Mouse (Mus musculus) retina, postnatal 1 day (tissue): ENCODE data around the gene Tmem87b.
A peak's percentile ranks its signal among the peaks of the same experiment; 100 is the strongest.

Source experiments
- DNase-seq: peaks from one replicate; pipeline ENCODE4 v3.0.0-alpha.2; 2012

The Tmem87b gene

DNA sequence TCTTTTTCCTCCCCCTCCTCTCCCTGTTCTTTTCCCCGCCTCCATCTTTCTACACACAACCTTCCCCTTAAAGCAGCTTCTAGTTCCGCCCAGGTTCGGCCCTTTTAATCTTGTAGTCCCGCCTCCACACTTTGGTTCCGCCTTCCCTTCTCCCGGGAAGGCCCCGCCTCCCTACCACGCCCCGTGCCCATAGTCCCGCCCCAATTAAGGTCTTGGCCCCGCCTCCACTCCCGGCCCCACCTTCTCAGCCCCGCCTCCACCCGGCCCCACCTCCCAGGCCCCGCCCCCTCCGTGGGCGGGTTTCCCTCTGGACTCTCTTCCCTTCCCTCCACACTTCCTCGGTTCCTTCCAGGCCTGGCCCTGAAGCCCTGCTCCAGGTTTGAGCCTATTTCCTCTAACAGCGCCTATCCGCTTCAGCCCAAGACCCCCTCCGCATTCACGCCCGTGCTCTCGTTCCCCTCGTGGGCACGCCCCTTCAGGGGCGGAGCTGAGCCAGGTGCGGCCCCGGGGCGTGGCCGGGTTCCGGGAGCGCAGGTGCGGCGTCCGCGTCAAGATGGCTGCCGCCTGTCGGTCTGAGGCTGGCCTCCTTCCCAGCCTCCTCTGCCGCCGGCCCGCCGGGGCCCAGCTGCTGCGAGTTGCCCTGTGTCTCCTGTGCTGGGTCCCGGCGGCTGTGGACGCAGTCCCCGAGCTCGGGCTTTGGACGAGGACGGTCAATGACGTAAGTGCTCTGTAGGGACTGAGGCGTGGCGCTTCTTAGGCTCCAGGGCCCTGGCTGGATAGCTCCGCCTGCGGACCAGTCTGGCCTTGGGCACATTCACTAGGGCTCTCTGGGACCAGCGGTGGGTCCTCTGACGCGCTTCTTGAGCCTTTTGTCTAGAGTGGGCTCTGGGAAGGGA is at the start of gene Tmem87b:
Gene Tmem87b (plus strand): TSS at position 333 of the 896 bp plus-strand sequence.
- DNase-seq, result peak; percentile 97

DNA sequence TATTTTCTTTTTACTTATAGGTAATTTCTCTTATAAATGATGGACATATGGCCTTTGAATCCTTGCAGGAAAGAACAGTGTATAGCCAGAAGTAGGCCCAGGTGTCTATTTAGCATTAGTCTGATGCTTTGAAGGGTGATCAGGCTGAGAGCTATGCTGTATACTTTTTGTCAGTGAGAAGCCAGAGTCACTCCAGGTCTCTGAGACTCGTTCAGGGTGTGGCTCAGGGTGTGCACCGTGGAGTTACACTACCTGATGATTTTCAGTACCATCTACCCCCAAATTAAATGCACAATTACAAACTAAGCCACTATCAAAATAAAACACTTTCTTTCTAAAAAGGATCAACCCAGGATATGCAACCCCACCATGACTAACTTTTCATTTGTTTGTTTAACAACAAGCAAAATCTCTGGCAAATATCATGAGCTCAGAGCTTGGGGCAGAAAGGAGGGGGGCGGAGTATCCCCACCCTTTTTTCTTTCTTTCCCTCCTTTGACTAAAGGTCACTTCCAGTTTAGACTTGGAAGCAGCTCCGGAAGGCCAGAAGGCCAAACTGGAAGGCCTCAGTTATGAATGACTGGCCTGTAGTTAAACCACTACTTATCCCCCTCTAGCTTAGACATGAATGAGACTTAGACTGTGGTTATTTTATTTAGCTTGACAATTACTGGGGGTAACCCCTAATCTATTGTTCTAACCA is 49.2 kb upstream of the Tmem87b start:
- no peak for DNase-seq

DNA sequence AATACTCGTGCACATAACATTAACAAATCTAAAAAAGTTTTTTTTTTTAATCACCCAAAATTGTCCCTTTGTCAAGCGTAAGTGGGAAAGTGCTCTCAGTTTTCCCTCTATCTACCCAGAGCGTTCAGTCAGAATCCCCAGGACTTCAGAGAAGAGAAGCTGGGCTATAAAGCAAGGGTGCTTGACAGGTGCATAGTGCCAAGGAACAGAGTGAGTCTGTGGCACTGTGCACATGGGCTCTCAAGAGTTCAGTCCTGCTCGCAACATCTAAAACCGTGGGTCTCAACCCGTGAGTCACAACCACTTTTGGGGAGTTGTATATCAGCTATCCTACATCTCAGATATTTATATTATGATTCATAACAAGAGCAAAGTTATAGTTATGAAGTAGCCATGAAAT is 47.4 kb upstream of the Tmem87b start:
- DNase-seq, result no peak

DNA sequence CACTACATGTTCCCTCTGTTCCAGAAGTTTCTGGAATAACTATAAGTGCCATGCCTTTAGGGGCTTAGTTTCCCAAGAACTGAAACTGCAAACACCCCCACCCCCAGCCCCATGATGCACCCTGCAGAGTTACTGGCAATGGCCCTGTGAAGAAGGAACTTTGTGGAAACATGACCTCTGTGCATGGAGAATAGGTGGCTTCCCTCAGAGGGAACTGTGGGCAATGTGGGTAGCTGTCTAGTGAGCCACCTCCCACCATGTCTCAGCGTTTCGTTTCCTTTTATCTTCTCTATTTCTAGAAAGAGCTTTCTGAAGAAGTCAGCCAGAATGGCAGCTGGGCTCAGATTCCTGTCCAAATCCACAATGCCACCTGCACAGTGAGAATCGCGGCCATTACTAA is 46.9 kb upstream of the Tmem87b start:
- DNase-seq, result no peak

GRCm38 (mm10) chr2:128771750-128772338 is 46.1 kb upstream of the Tmem87b start:
- DNase-seq, result peak; percentile 41

DNA sequence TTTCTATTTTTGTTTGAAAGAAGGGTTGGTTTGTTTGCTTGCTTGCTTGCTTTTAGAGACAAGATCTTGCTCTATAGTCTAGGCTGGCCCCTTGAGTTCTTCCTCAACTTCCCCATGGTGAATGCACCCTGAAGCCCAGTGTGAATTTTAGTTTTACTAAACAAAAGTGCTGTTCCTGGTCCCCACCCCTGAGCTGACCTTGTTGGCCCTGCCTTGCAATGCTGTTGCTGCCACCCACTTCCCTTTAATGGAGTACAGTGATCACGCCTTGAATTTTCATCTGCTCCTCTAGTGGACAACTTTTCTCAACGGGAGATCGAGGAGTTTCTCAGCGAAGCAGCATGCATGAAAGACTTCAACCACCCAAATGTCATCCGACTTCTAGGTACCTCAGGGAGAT is 35.7 kb upstream of the Tmem87b start:
- DNase-seq, result no peak

GRCm38 (mm10) chr2:128783660-128784345 is 34.1 kb upstream of the Tmem87b start:
- DNase-seq, result no peak

DNA sequence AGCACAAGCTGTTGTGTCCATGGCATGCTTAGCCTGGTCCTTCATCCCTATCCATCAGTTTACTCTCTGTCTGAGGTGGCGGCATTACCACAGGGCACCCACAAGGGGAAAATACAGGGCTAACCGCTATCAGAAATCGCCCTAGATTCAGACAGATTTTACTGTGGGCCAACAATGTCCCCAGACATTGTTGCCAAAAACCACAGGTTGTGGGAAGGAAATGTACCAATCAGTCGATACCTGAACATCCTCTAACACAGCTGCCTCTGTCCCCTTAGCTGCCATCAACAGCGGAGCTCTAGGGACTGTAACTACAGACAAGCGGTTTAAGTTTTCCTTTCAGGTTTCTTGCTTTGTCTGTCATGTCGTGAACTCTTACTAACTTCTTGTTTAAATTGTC is 33.1 kb upstream of the Tmem87b start:
- DNase-seq, result no peak

- peak; percentile 8 for DNase-seq
These were observed 31.6 kb upstream of the Tmem87b start for GRCm38 (mm10) chr2:128786341-128786740.

- DNase-seq, result peak; percentile 3
These were observed 31.1 kb upstream of the Tmem87b start for GRCm38 (mm10) chr2:128786795-128787194.

DNA sequence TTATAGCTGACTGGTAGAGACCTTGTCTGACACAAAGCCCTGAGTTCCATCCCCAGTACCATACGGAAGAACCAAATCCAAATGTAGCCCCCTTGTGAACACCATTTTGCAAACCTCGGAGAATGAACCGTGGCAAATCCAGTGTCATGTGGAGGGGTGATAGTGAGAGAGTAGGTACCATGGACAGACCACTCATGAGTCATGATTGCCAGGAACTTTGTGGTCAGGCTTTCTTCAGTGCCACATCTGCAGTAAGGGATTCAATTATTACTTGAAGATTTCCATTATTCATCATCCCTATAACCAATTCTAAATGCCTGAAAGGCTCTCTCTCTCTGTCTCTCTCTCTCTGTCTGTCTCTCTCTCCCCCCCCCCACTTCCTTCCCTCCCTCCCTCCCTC is 30.1 kb upstream of the Tmem87b start:
- DNase-seq, result no peak

DNA sequence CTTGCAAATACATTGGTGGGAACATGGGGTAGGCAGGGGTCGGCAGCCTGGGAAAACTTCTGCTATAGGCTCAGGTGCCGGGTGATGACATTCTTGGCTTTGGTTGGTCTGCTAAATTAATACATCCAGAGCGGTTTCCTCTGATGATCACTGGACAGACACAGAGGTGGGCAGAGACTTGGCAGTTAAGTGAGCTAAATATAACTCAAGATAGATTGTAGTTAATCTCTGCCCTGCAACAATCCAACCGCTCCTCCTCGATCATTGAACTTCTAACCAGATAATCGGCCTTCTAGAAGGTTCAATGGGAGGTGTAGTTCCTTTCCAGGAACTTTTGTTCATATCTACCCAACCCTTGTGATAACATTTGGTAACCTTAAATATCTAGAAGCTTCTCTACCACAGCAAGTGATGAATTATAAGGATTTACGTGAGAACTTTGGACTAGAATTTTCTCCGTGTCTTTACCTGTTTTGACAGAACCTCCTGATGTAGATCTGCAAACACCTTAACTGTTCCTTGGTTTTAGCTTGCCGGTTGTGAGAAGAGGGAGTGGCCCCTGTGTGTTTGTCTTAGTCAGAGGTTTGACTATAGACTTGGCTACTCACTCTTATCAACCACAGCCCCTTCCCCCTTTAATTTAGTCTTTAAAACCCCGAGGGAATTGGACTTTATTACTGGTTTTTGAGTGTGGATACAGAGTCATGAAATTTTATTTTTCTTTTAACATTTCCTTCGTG is 26.9 kb upstream of the Tmem87b start:
- no peak for DNase-seq

DNA sequence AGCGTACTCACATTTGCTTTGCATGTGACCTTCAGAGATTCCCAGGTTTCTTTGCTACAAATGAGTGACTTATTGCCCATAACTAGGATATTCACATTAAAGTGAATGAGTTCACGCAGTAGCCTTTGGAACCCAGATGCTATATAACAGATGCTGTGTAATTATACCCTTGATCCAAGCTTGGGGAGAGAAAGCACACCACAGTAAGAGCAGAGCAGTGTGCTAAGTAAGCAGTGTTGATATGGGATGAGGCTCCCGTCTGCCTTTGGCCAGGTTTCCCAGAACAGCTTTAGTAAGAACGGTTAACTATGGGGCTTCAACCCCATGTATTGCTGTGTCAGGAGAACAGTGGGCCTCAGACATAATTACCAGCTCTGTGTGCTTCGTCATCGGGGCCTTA is 24.0 kb upstream of the Tmem87b start:
- DNase-seq, result no peak

DNA sequence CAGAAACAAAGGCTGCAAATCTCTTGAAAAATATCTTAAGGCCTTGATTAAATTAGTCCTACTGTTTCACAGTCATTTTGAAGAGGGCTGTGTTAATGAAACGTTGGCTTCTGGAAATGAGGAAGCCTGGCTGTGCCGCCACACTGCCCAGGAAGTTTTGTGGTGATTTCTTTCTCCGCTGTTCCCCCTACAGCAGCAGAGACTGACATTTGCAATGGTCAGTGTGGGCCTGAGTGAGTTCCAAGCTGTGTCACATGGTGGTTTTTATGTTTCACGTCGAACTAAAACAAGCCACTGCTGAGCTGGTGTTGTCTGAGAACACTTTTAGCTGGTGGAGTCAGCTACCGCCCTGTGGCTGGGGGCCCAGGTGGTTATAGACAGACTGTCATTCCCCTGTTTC is 21.5 kb upstream of the Tmem87b start:
- DNase-seq, result no peak

GRCm38 (mm10) chr2:128803441-128803840 is 14.5 kb upstream of the Tmem87b start:
- no peak for DNase-seq

DNA sequence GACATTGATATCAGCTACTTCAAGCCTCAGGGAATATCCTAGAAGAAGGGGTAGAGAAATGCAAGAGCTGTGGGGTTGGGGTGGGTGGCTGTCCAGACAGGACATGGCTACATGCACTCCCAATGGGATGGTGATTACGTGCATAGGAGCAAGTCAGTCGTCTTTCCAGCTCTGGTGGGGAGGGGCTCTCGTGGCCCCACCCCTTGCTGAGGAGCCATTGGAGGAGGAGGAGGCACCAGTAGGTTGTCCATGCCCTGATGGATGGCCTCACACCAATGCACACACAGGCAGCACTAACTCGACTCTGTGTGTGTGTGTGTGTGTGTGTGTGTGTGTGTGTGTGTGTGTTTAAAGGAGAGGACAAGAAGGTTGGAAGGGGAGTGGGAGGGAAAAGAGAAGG is 12.6 kb upstream of the Tmem87b start:
- no peak for DNase-seq

DNA sequence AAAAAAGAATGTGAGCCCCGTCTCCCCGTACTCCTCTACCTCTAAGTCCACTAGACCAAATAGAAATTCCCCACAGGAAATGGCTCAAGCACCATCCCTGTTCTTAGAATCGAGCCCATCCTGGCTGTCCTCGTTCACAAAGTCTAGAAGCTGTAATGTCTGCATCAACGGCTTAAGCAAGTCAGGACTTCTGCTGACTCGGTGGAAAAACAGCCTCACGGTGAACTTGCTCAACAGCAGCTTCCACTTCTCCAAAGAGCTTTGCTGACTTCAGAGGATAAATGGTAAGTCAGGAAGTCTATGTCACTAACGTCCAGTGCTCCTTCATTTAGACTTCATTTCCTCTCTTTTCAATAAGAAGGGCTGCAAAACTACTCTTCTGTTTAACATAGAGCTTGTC is 11.4 kb upstream of the Tmem87b start:
- DNase-seq, result no peak

DNA sequence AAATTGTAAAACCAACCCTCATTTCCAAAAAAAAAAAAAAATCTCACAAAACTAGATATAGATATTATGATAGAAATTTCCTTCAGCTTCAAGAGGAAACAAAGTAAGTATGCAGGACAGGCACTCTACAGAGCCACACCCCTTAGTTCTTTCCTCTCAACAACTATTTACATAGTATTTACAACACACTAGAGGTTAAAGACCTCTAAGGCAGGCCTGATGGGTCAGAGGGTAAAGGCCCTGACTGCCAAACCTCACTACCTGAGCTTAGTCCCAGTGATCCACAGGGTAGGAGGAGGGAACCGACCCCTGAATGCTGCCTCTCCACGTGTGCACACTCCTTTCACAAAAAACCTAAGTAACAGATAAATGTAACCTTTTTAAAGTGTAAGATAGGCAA is 5.2 kb upstream of the Tmem87b start:
- DNase-seq, result no peak

GRCm38 (mm10) chr2:128816311-128816710 is 1.6 kb upstream of the Tmem87b start:
- DNase-seq, result no peak

DNA sequence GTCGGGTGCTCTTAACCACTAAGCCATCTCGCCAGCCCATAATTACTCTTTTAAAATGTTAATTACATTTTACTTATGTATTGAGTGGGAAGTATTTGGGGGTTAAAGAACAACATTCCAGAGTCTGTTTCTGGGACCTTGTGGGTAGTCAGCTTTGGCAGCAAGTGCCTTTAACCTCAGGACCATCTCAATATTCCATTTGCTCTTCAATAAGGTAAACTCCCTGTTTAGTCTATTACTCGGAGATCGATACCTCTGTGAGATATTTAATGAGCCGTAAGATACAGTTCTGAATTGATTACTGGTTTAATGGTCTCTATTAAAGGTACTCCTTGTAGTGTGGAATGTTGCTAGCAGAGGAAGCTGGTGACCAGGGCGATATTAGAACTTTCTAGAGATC is 1.0 kb upstream of the Tmem87b start:
- DNase-seq, result peak; percentile 5

- no peak for DNase-seq
These were observed 532 bp upstream of the Tmem87b start for GRCm38 (mm10) chr2:128817387-128817785.

DNA sequence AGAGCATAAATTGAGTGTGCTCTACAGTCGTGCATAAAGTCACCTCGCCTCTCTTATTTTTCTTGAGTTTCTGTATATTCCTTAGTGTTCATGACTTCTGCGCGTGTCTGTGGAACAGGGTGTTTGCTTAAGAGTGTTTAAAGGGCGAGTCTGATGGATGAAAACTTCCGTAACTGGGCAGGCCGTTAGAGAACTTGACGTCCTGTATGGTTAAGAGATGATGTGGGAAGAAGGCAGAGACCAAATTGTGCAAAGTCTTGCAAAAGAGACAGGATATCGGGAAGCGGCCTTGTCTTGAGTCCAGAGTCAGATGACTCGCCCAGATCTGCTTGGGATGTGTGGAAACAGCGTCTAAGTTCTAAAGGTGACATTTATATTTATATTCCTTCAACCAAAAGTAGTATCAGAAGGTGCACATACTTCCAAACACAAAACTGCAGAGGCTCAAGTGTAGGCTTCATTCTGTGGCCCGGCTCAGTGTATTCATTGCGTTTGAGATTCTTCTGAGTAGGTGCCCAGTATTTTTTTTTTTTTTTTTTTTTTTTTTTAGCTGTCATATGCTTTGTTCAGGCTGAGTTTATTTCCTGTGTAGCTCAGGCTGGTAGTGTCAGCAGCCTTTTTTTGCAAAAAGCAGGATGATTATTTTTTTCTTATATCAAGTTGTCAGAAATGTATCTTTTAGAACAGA is 1.2 kb downstream of the Tmem87b start:
- no peak for DNase-seq
